Mouse (Mus musculus) CH12.LX (cell line): ENCODE measurements around the gene Ints3. TPM values are rescaled to one million over a fixed set of nuclear protein-coding genes. Genes with fewer than 3 reads are reported as not detected.

Experiments used
- DNase-seq: peaks from one replicate; pipeline ENCODE4 v3.0.0-alpha.2; 2013; ENCODE audit errors: extremely low read depth
- H3K27ac ChIP-seq: 2 replicates; pipeline ENCODE4 v1.5.1; 2012; ENCODE audit warnings: low read depth, mild to moderate bottlenecking, control low read depth, moderate library complexity; ENCODE audit not compliant: insufficient read depth
- H3K27me3 ChIP-seq: replicated peaks from 2 replicates; pipeline ENCODE3; 2012; ENCODE audit warnings: inconsistent platforms
- H3K36me3 ChIP-seq, 2 experiments: replicated peaks in 1 of 2; 2 replicates each; pipeline versions ENCODE3 to v1.6.1; 2012; ENCODE audit warnings: inconsistent platforms in 1 of 2, low read length in 1 of 2, mild to moderate bottlenecking in 1 of 2, mixed read lengths in 1 of 2, moderate library complexity in 1 of 2; ENCODE audit not compliant: control insufficient read depth in 1 of 2, insufficient read depth in 1 of 2
- H3K4me1 ChIP-seq, 2 experiments: 2 replicates each; pipeline ENCODE4 v1.6.1; 2012; ENCODE audit warnings: inconsistent platforms in 1 of 2, moderate library complexity in 1 of 2; ENCODE audit not compliant: insufficient read depth in 2 of 2, control insufficient read depth in 1 of 2
- H3K4me2 ChIP-seq: 2 replicates; pipeline ENCODE4 v1.6.1; 2012; ENCODE audit warnings: low read depth, mild to moderate bottlenecking, control low read depth; ENCODE audit not compliant: poor library complexity, insufficient read depth, severe bottlenecking
- H3K4me3 ChIP-seq, 3 experiments: fragments of 150-350 bp in 1 of 3; sonication (generic) in 1 of 3; replicated peaks in 1 of 3; 2 replicates each; pipeline versions ENCODE3 to v1.5.1; 2011 to 2012; ENCODE audit warnings: low read depth in 2 of 3, low read length in 2 of 3, mild to moderate bottlenecking in 2 of 3, moderate library complexity in 2 of 3, control low read depth in 1 of 3, improper control_type of control experiment in 1 of 3, inconsistent platforms in 1 of 3, mixed read lengths in 1 of 3; ENCODE audit not compliant: poor library complexity in 1 of 3
- H3K79me2 ChIP-seq: replicated peaks from 2 replicates; pipeline ENCODE4 v1.6.1; 2012; ENCODE audit warnings: mild to moderate bottlenecking, moderate library complexity; ENCODE audit not compliant: control insufficient read depth, poor library complexity, insufficient read depth, severe bottlenecking; ENCODE audit errors: extremely low read depth
- H3K9ac ChIP-seq: 2 replicates; pipeline ENCODE4 v1.6.1; 2012; ENCODE audit warnings: low read depth, mild to moderate bottlenecking, control low read depth, moderate library complexity; ENCODE audit not compliant: insufficient read depth
- H3K9me3 ChIP-seq: replicated peaks from 2 replicates; pipeline ENCODE3; 2012; ENCODE audit warnings: low read length, inconsistent platforms, mixed read lengths
- BHLHE40 ChIP-seq: IDR thresholded peaks from 2 replicates; pipeline ENCODE4 v1.6.1; 2011; ENCODE audit warnings: mild to moderate bottlenecking, low read depth, low read length, improper control_type of control experiment
- ELF1 ChIP-seq: IDR thresholded peaks from 2 replicates; pipeline ENCODE4 v1.6.1; 2014; ENCODE audit warnings: low read depth, mild to moderate bottlenecking, inconsistent platforms, low read length, improper control_type of control experiment
- ETS1 ChIP-seq: conservative IDR thresholded peaks from 2 replicates; pipeline ENCODE4 v1.6.1; 2012; ENCODE audit warnings: low read depth, mild to moderate bottlenecking, inconsistent platforms, low read length, improper control_type of control experiment, moderate library complexity
- HCFC1 ChIP-seq: IDR thresholded peaks from 2 replicates; pipeline ENCODE4 v1.6.1; 2012; ENCODE audit warnings: low read depth, mild to moderate bottlenecking, inconsistent platforms, low read length, improper control_type of control experiment
- JUN ChIP-seq: IDR thresholded peaks from 2 replicates; pipeline ENCODE4 v1.6.1; 2011; ENCODE audit warnings: low read depth, mild to moderate bottlenecking, low read length, improper control_type of control experiment, moderate library complexity; ENCODE audit not compliant: insufficient read depth
- JUND ChIP-seq: conservative IDR thresholded peaks from 2 replicates; pipeline ENCODE4 v1.6.1; 2011; ENCODE audit warnings: low read depth, low read length, improper control_type of control experiment
- KAT2A ChIP-seq: IDR thresholded peaks from 2 replicates; pipeline ENCODE4 v1.6.1; 2012; ENCODE audit warnings: low read length, improper control_type of control experiment, inconsistent platforms; ENCODE audit not compliant: insufficient replicate concordance
- MXI1 ChIP-seq: IDR thresholded peaks from 2 replicates; pipeline ENCODE4 v1.6.1; 2011; ENCODE audit warnings: mild to moderate bottlenecking, low read depth, low read length, improper control_type of control experiment
- MYC ChIP-seq: IDR thresholded peaks from 2 replicates; pipeline ENCODE4 v1.6.1; 2011; ENCODE audit warnings: low read depth, mild to moderate bottlenecking, improper control_type of control experiment, low read length
- NELFE ChIP-seq: IDR thresholded peaks from 2 replicates; pipeline ENCODE4 v1.6.1; 2011; ENCODE audit warnings: low read depth, low read length, improper control_type of control experiment
- PAX5 ChIP-seq: IDR thresholded peaks from 2 replicates; pipeline ENCODE4 v1.6.1; 2012; ENCODE audit warnings: low read length, inconsistent platforms, mixed read lengths
- RAD21 ChIP-seq: IDR thresholded peaks from 2 replicates; pipeline ENCODE4 v1.6.1; 2011; ENCODE audit warnings: low read depth, mild to moderate bottlenecking, low read length, improper control_type of control experiment, moderate library complexity
- SIN3A ChIP-seq: IDR thresholded peaks from 2 replicates; pipeline ENCODE4 v1.6.1; 2012; ENCODE audit warnings: low read length, improper control_type of control experiment, inconsistent platforms
- TBP ChIP-seq: conservative IDR thresholded peaks from 2 replicates; pipeline ENCODE4 v1.6.1; 2011; ENCODE audit warnings: low read depth, low read length, improper control_type of control experiment
- USF1 ChIP-seq: IDR thresholded peaks from 2 replicates; pipeline ENCODE4 v1.6.1; 2014; ENCODE audit warnings: low read depth, mild to moderate bottlenecking, inconsistent platforms, low read length, improper control_type of control experiment
- USF2 ChIP-seq: conservative IDR thresholded peaks from 2 replicates; pipeline ENCODE4 v1.6.1; 2011; ENCODE audit warnings: low read depth, low read length, improper control_type of control experiment
- ZC3H11A ChIP-seq: IDR thresholded peaks from 2 replicates; pipeline ENCODE4 v1.6.1; 2012; ENCODE audit warnings: low read depth, mild to moderate bottlenecking, inconsistent platforms, low read length, improper control_type of control experiment
- ZMIZ1 ChIP-seq: IDR thresholded peaks from 2 replicates; pipeline ENCODE4 v1.6.1; 2012; ENCODE audit warnings: low read depth, mild to moderate bottlenecking, inconsistent platforms, low read length, improper control_type of control experiment
- dilution Hi-C: fragments of 300-500 bp; cut with MboI; formaldehyde crosslinking; loops from 2 replicates; pipeline ENCODE4 v1.14.3; 2020; ENCODE audit warnings: low sequenced_read_pairs; ENCODE audit not compliant: extremely low pct_unique_long_range_greater_than_20kb, extremely low pct_ligation_motif_present
- in situ Hi-C: fragments of 300-500 bp; cut with MboI; formaldehyde crosslinking; loops from 3 replicates; pipeline ENCODE4 v1.14.3; 2019; ENCODE audit warnings: low sequenced_read_pairs, low pct_ligation_motif_present, low pct_unique_long_range_greater_than_20kb, mixed read lengths
- polyA plus RNA-seq: library from polyadenylated mRNA; unstranded; fragments of >175 nt; gene quantifications from 2 replicates; pipeline ENCODE4 v1.2.1, GENCODE M21; 2012; ENCODE audit warnings: low read depth; ENCODE audit not compliant: insufficient read length
- total RNA-seq, 2 experiments: library from RNA; depleted of rRNA; stranded (reverse); fragments of 300-350 nt in 1 of 2; fragments of >200 nt in 1 of 2; gene quantifications; 2 replicates each; pipeline ENCODE4 v1.2.3; 2012 to 2014

The Ints3 gene
- total and polyA plus RNA-seq, 3 experiments, result 20.5 to 45.9 (median 30.7) TPM

DNA sequence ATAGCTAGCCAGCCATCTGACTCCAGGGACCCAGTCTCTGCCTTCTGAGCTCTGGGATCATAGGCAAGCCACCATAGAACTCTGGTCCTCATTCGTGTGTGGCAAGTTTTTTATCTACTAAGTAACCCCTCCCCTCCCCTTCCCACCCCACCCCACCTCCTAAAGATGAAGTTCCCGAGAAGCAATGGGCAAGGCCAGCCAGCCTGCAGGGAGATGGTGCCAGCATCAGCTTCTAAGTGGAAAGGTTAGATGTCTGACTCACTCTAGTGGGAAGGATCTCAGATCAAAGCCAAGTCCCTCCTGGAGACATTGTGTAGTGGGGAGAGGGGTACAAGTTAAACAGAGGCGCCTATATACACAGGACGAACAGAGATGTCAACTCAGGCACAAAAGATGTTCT, 42.4 kb downstream of the Ints3 start:
- Histone ChIP-seq H3K4me2 (no peak overlapping the region), H3K79me2 (no peaks in the 10 kb centered on the region), H3K4me1 (peaks cover 3 to 14% of the 10 kb centered on the region in 2 experiments; a peak in 2 of 4 replicates), H3K27ac (no peak overlapping the region), H3K9ac (no peak overlapping the region), H3K27me3 (no peaks in the 10 kb centered on the region), H3K36me3 (peaks cover 93 to 100% of the 10 kb centered on the region in 2 experiments), H3K9me3 (no peaks in the 10 kb centered on the region), H3K4me3 (no peak overlapping the region)
- no peak for DNase-seq
- dilution Hi-C loops, result no loop called here
- in situ Hi-C loops, result no loop called here
- TF ChIP-seq RAD21 (no peak), ELF1 (no peak), JUN (no peak), HCFC1 (no peak)

DNA sequence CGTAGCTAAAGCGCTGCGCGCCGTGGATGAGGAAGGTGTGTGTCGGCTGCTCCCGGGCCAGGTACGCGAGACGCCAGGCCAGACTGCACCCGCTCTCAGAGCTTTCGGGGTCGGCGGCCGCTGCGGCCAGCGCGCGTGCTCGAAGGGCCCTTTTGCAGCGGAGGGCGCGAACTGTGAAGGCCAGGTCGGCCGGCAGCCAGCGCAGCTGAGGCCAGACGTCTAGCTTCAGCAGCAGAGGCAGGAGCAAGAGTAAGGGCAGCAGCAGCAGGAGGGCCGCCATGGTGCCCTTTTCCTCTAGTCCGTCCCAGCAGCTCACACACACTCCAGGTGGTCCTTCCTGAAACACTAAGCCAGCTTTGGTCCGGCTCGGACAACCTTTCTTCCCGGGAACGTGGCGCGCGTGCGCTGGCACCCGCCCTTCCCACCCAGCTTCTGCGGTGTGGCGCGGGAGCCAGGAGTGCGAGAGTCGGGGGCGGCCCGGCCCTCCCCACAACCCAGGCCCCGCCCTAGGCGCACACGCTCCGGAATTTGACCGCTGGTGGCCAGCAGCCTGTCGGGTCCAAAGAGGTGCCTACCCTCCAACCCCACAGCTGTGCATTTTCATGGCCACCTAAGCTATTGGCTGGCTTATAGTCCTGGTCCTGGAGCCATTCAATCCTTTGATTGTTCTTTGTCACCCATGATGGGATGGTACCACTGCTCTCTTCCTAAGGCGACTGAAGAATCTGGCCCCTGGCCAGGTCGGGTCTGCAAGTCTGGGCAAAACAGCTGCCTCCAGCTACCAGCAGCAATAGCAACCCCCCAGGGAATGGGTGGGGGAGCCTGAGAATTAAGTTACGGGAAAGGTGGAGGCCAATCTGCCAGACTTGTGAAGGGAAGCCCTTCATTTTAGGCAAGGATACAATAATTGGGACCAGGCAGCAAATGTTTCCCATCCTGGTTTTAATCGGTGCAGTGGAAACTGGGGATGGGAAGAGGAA, 43.6 kb downstream of the Ints3 start, which contains the start of gene Slc27a3:
Slc27a3 (minus strand) TSS at position 428 of the 980 bp plus-strand sequence.
- Histone ChIP-seq H3K4me2 (no peak within 1 kb of the TSS), H3K79me2 (no peaks in the 10 kb centered on the region), H3K4me3 (no peak within 1 kb of the TSS), H3K27me3 (no peaks in the 10 kb centered on the region), H3K9ac (no peak within 1 kb of the TSS), H3K9me3 (no peaks in the 10 kb centered on the region), H3K27ac (no peak within 1 kb of the TSS), H3K4me1 (peaks cover 3 to 20% of the 10 kb centered on the region in 2 experiments; a peak in 2 of 4 replicates), H3K36me3 (peaks cover 86 to 99% of the 10 kb centered on the region in 2 experiments)
- no peak for DNase-seq
- in situ Hi-C loops (no loop called here), dilution Hi-C loops (no loop called here)
- TF ChIP-seq PAX5 (no peak), USF1 (no peak), TBP (no peak), MXI1 (no peak), ZMIZ1 (no peak), SIN3A (no peak), ZC3H11A (no peak), JUN (no peak), MYC (no peak), KAT2A (no peak), USF2 (no peak), JUND (no peak), NELFE (no peak), BHLHE40 (no peak), ETS1 (no peak)
